Mouse (Mus musculus) intestine, embryonic 14.5 days (tissue): ENCODE results near the gene Apoc2. TPM values are rescaled to one million over a fixed set of nuclear protein-coding genes. Genes with fewer than 3 reads are reported as not detected.

ENCODE experiments used
- ATAC-seq: fragments of 200-750 bp; cut with Nextera tagmentation; replicated peaks from 2 replicates; pipeline ENCODE4 v1.8.0; 2017; ENCODE audit warnings: low read depth, moderate number of reproducible peaks, moderate TSS enrichment, moderate library complexity; ENCODE audit not compliant: low FRiP score, low TSS enrichment
- DNase-seq: peaks from one replicate; pipeline ENCODE4 v3.0.0-alpha.2; 2018; ENCODE audit warnings: low spot score
- H3K27ac ChIP-seq: fragments of 300-500 bp; sonication (generic); 2 replicates; pipeline ENCODE4 v1.5.1; 2014; ENCODE audit warnings: low read depth, mild to moderate bottlenecking, control low read depth
- H3K27me3 ChIP-seq: fragments of 300-500 bp; sonication (generic); replicated peaks from 2 replicates; pipeline ENCODE4 v1.6.1; 2014; ENCODE audit warnings: low read length, control low read depth; ENCODE audit not compliant: control insufficient read depth, insufficient read depth
- H3K36me3 ChIP-seq: fragments of 300-500 bp; sonication (generic); 2 replicates; pipeline ENCODE4 v1.6.1; 2014; ENCODE audit warnings: low read length, control low read depth; ENCODE audit not compliant: control insufficient read depth, insufficient read depth
- H3K4me1 ChIP-seq: fragments of 300-500 bp; sonication (generic); replicated peaks from 2 replicates; pipeline ENCODE4 v1.6.1; 2014; ENCODE audit warnings: low read length, control low read depth, mixed read lengths; ENCODE audit not compliant: control insufficient read depth, insufficient read depth
- H3K4me2 ChIP-seq: fragments of 300-500 bp; sonication (generic); 2 replicates; pipeline ENCODE4 v1.6.1; 2014; ENCODE audit warnings: low read length
- H3K4me3 ChIP-seq: fragments of 300-500 bp; sonication (generic); 2 replicates; pipeline ENCODE4 v1.5.1; 2014; ENCODE audit warnings: low read depth, low read length, control low read depth, mixed read lengths
- H3K9ac ChIP-seq: fragments of 300-500 bp; sonication (generic); 2 replicates; pipeline ENCODE4 v1.6.1; 2014; ENCODE audit warnings: mild to moderate bottlenecking, low read length
- H3K9me3 ChIP-seq: fragments of 300-500 bp; sonication (generic); 2 replicates; pipeline ENCODE4 v1.6.1; 2016; ENCODE audit warnings: low read length, control low read depth; ENCODE audit not compliant: control insufficient read depth
- WGBS: fragments of 180-500 bp; shearing (Covaris S2); extraction: QIAGEN DNeasy Blood & Tissue Kit; methylation state at CpG from one replicate; pipeline ENCODE4 v1.1.7; 2014; 5-methylcytosine and 5-hydroxymethylcytosine counted together
- polyA plus RNA-seq: library from polyadenylated mRNA; unstranded; fragments of >200 nt; fragmentation: Nextera tagmentation; extraction: Ambion mirVana; gene quantifications from 2 replicates; pipeline ENCODE4 v1.2.1, GENCODE M21; 2014

Gene Apoc2
- polyA plus RNA-seq, result 11.5 and 13.7 TPM in 2 replicates

DNA sequence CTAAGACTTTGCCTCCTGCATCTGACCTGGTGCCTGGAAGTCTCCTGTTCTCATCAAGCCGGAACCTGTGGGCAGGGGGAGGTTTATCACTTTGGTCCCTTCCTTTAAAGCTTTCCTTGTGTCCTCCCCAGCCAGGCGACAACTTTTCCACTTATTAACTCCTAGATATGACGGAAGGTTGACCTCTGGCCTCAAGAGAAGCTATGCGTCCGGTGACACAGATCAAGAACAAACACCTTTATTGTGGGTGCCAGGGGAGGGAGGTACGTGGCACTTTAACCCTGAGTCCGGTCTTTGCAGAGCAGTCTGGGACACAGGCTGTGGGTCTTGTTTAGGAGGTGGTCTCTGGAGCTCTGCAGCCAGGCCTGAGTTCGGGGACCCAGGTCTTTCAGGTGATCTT is at the start of gene Apoc2:
TSS of gene Apoc2 (minus strand) at position 70 of the 400 bp plus-strand sequence.
- no peak for DNase-seq
- Histone ChIP-seq H3K27me3 (no peaks in the 10 kb centered on the region), H3K4me3 (no peak within 1 kb of the TSS), H3K4me1 (no peaks in the 10 kb centered on the region), H3K9ac (no peak within 1 kb of the TSS), H3K36me3 (no peaks in the 10 kb centered on the region), H3K27ac (no peak within 1 kb of the TSS), H3K4me2 (no peak within 1 kb of the TSS), H3K9me3 (no peaks in the 10 kb centered on the region)
- WGBS, result 64% methylated on average over 8 of the region's 8 CpGs
- no peak; the same call in 1 of the 2 replicates for ATAC-seq

DNA sequence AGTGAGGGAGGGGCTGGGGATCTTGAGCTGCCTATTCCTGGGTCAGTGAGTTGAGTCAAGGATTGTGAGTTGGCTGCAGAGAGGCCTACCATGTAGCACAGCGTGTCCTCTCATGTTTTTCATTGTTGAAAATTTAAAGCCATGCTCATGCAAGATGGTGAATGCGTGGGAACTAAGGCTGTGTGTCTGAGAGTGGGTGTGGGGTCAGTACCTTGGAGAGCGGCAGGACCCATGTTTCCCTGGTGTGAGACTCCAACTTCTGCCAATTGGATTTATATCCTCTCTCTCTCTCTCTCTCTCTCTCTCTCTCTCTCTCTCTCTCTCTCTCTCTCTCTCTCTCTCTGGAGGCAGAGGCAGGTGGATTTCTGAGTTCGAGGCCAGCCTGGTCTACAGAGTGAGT is 48.8 kb upstream of the Apoc2 start:
- no peak for DNase-seq
- 85% methylated on average over 4 of the region's 4 CpGs for WGBS
- ATAC-seq, result no peak
- H3K27me3 ChIP-seq, result no peaks in the 10 kb centered on the region
- H3K4me3 ChIP-seq, result no peak overlapping the region
- no peaks in the 10 kb centered on the region for H3K4me1 ChIP-seq
- no peak overlapping the region for H3K4me2 ChIP-seq
- no peak overlapping the region for H3K27ac ChIP-seq
- peaks cover 90% of the 10 kb centered on the region for H3K36me3 ChIP-seq
- no peak overlapping the region for H3K9ac ChIP-seq
- peaks cover 3% of the 10 kb centered on the region; the same call in 1 of the 2 replicates for H3K9me3 ChIP-seq

DNA sequence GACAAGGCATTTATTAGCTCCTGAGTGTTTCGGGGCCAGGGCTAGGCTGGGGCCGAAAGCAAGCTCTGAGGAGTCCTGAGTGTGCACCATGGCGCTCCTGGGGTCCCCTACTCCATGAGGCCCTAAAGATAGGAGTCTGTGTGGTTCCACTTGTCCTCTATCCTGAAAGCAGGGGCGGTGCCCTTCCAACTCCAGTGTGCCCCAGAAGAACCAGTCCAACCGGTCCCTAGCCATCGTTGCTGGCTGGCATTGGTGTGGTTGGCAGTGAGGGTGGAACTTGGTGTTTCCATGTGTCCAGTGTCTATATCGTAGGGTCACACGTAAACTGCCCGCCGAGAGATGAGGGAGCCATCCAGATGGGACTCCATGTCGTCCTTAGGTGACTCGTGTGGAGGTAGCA is 46.4 kb upstream of the Apoc2 start:
- no peak overlapping the region for H3K9ac ChIP-seq
- no peak for DNase-seq
- 94% methylated on average over 12 of the region's 12 CpGs for WGBS

GRCm38 (mm10) chr7:19722754-19723195 is 45.0 kb upstream of the Apoc2 start:
- H3K4me1 ChIP-seq, result no peaks in the 10 kb centered on the region
- H3K4me2 ChIP-seq, result no peak overlapping the region
- H3K9ac ChIP-seq, result no peak overlapping the region
- H3K9me3 ChIP-seq, result peaks cover 14% of the 10 kb centered on the region
- WGBS, result 87% methylated on average over 6 of the region's 6 CpGs
- H3K27me3 ChIP-seq, result no peaks in the 10 kb centered on the region
- ATAC-seq, result no peak
- no peak overlapping the region for H3K4me3 ChIP-seq
- no peak for DNase-seq
- H3K27ac ChIP-seq, result no peak overlapping the region; the same call in 1 of the 2 replicates
- peaks cover 77% of the 10 kb centered on the region for H3K36me3 ChIP-seq

More for the DNA sequence above, 46.4 kb upstream of the Apoc2 start:
- H3K36me3 ChIP-seq, result peaks cover 81% of the 10 kb centered on the region
- no peak overlapping the region for H3K4me2 ChIP-seq
- peaks cover 14% of the 10 kb centered on the region for H3K9me3 ChIP-seq
- H3K4me1 ChIP-seq, result no peaks in the 10 kb centered on the region
- H3K27ac ChIP-seq, result no peak overlapping the region
- H3K27me3 ChIP-seq, result no peaks in the 10 kb centered on the region
- ATAC-seq, result no peak
- H3K4me3 ChIP-seq, result no peak overlapping the region

- no peak overlapping the region for H3K9ac ChIP-seq
- peaks cover 50% of the 10 kb centered on the region for H3K36me3 ChIP-seq
- DNase-seq, result no peak
- H3K27me3 ChIP-seq, result no peaks in the 10 kb centered on the region
- WGBS, result 99% methylated on average over 4 of the region's 4 CpGs
- H3K27ac ChIP-seq, result no peak overlapping the region
- no peak for ATAC-seq
- peaks cover 14% of the 10 kb centered on the region for H3K9me3 ChIP-seq
- H3K4me2 ChIP-seq, result no peak overlapping the region
- no peak overlapping the region for H3K4me3 ChIP-seq
- H3K4me1 ChIP-seq, result peaks cover 10% of the 10 kb centered on the region
Observed at GRCm38 (mm10) chr7:19719200-19719599, 41.5 kb upstream of the Apoc2 start.

DNA sequence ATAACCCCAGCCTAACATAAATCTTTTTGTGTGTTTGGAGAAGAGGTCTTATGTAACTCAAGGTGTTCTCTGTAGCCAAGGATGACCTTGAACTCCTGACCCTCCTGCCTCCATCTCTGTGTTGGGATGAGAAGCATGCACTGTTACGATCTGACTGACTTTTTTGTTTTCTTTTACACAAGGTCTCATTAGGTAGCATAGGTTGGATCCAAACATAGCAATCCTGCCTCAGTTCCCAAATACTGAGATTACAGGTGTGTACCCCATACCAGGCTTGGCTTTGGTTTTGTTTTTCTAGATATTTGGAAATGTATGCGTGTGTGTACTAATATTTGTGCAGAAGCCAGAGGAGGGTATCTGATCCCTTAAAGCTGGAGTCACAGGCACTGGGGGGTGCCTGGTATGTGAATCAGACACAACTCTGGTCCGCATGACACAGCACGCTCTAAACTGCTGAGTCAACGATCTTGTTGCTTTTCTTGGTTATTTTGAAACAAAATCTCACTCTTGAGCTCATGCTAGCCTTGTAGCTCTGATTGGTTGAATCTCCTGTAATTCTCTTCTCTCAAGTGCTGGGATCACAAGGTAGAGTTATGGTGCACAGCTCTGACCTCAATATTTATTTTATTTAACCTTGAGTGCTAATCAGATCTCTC is 40.7 kb upstream of the Apoc2 start:
- ATAC-seq (no peak), DNase-seq (no peak)
- H3K36me3 ChIP-seq, result peaks cover 46% of the 10 kb centered on the region
- H3K9me3 ChIP-seq, result peaks cover 14% of the 10 kb centered on the region
- H3K4me2 ChIP-seq, result no peak overlapping the region
- no peak overlapping the region for H3K4me3 ChIP-seq
- no peak overlapping the region for H3K27ac ChIP-seq
- H3K4me1 ChIP-seq, result peaks cover 17% of the 10 kb centered on the region
- WGBS, result 94% methylated on average over 5 of the region's 5 CpGs
- no peaks in the 10 kb centered on the region for H3K27me3 ChIP-seq
- no peak overlapping the region for H3K9ac ChIP-seq

DNA sequence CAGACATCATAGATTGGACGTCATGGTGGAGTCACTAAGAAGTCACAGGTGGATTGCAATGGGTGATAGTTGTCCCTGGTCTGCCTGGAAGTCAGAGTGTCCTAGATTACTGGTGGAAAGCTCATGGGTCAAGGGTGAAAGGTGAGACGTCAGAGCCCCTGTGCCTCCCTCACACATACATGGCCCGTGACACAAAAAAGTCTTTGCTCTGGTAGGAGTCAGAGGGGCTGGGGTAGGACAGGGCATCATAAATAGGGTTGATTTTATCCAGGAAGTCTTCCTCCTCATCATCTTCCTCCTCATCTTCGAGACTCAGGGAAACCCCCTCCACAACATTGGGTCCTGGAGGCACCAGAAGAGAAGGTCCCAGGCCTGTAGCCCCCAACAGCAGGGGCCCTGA is 39.6 kb upstream of the Apoc2 start:
- ATAC-seq (no peak), DNase-seq (no peak)
- H3K27me3 ChIP-seq, result no peaks in the 10 kb centered on the region
- 86% methylated on average over 4 of the region's 4 CpGs for WGBS
- H3K4me2 ChIP-seq, result no peak overlapping the region
- no peak overlapping the region for H3K9ac ChIP-seq
- peaks cover 17% of the 10 kb centered on the region for H3K4me1 ChIP-seq
- no peak overlapping the region for H3K27ac ChIP-seq
- H3K36me3 ChIP-seq, result peaks cover 45% of the 10 kb centered on the region
- no peak overlapping the region for H3K4me3 ChIP-seq
- H3K9me3 ChIP-seq, result peaks cover 14% of the 10 kb centered on the region

- 79% methylated on average over 2 of the region's 2 CpGs for WGBS
- H3K4me3 ChIP-seq, result 0 out of 2 replicates have a peak overlapping the region, but pooled peaks have one; percentile 38
- peaks cover 14% of the 10 kb centered on the region for H3K9me3 ChIP-seq
- no peak for DNase-seq
- peak overlapping the region; percentile 65 for H3K4me2 ChIP-seq
- H3K27ac ChIP-seq, result no peak overlapping the region
- ATAC-seq, result no peak
- H3K4me1 ChIP-seq, result peaks cover 17% of the 10 kb centered on the region
- no peak overlapping the region for H3K9ac ChIP-seq
- no peaks in the 10 kb centered on the region for H3K27me3 ChIP-seq
- H3K36me3 ChIP-seq, result peaks cover 50% of the 10 kb centered on the region
Observed at GRCm38 (mm10) chr7:19716822-19717221, 39.1 kb upstream of the Apoc2 start.
